Mouse (Mus musculus) T-helper 2 cell (primary cell): Measurements from ENCODE around the gene Epx.
"Not testable (repeated sequence)": the region's sequence is repeated elsewhere in the genome, so short reads cannot be mapped to it uniquely, and the experiment has no call there.

Experiments
- in situ Hi-C: fragments of 300-600 bp; cut with MboI, MseI; formaldehyde crosslinking; loops from one replicate; pipeline ENCODE4 v1.15.1; 2025; ENCODE audit warnings: high pct_unique_total_duplicates

The Epx gene

DNA sequence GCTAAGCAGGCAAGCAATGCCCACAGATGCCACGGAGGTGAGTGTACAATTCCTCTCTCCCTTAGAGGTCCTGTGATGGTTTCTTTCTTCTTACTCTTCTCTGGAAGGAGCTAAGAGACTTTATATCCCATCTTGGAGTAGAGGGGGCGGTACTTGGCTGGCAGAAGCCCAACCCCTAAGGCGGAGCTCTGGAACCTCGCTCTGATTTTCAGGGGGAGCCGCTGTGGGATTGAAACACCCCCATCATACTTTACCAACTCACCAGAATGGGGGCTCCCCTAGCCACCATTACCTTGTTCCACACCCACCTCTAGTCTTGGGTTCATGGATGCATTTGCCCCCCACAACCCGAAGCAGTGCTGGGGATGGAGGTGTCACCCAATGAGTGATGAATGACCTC is at the start of gene Epx:
TSS of gene Epx (minus strand) at position 101 of the 400 bp plus-strand sequence.
- in situ Hi-C loops: no loop called here

DNA sequence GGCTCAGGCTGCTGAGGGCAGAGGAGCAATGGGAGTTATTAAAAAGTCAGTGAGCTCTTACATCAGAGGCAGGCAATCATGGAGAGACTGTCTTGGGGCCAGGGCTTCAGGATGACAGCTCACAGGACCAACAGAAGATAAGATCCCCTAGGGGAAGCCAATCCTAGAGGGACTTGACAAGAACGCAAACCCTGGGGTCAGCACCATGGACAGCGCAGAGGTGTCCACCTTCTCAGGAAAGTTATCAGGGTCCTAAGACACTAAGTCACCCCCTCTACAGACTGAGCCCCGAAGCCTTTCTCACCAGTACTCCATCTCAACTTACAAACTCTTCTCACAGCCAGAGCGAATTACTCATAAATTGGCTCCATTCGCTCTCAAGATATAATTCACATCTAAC is 45.6 kb upstream of the Epx start, which contains the start of gene Olfr464:
TSS of gene Olfr464 (minus strand) at position 2 of the 400 bp plus-strand sequence.
- in situ Hi-C loops: no loop called here

DNA sequence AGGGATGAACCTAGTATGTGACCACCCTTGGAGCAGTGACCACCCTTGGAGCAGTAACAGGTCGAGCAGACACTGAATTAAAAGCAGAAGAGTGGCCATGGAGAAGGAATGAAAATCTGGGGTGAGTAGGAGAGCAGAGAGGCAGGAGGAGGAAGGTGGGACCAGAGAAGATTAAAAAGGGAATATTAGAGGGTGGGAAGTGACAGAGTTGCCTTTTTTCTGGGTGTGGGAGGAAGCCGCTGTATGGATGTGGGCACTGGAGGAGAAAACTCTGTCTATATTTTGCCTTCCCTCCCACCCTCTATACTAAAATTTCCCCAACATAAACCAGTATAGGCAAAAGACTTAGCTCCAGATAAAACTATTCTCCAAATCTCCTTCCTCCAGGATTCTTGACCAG is 45.0 kb upstream of the Epx start:
- in situ Hi-C loops: no loop called here

- in situ Hi-C loops: no loop called here
Measured at GRCm38 (mm10) chr11:87916005-87916404, 40.7 kb upstream of the Epx start.

- in situ Hi-C loops: no loop called here
Measured at GRCm38 (mm10) chr11:87904331-87904730, 29.0 kb upstream of the Epx start.

DNA sequence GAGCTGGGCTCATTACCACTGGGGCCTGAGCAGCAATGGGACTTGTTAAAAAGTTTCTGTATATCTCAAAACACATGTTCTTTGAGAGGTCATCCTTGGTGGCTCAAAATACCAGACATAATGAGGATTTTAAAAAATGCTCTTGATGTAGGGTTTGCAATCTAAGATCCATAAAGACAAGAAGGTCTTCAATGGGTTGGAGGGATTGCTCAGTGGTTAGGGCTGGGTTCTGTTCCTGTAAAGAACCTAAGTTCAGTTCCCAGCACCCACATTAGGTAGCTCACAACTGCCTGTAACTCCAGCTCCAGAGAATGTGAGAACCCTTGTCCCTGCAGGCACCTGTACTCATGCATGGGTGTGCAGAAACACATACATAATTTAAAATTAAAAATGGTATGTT is 22.0 kb upstream of the Epx start, which contains the start of gene Olfr463:
TSS of gene Olfr463 (minus strand) at position 101 of the 400 bp plus-strand sequence.
- in situ Hi-C loops: no loop called here

GRCm38 (mm10) chr11:87892168-87892567 is 16.8 kb upstream of the Epx start, which contains the start of gene Olfr462:
Gene Olfr462 (minus strand): TSS chr11:87892268.
- in situ Hi-C loops: loop anchor here (5.0 kb wide), 1 partner anchor 90 kb away; no protein-coding TSS in a partner anchor

- in situ Hi-C loops: loop anchor here (10.0 kb wide), 1 partner anchor 190 kb away; no protein-coding TSS in a partner anchor
Measured at GRCm38 (mm10) chr11:87884856-87885255, 9.5 kb upstream of the Epx start.

DNA sequence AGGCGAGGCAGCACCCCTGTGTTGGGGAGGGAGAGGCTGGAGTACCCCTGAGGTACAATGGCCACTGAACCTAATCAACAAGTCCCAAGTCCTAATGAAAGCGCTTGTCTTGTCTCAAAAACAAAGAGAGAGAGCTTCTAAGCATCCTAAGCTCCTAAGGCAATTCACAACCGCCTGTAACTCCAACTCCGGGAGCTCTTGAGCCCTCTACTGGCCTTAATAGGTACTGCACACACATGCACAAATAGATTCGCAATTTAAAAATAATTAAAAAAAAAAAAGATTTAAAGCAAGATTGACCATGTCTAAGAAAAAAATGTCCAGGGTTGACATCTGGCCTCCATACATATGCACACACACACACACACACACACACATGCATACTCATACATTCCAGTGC is 8.2 kb upstream of the Epx start:
- in situ Hi-C loops: loop anchor here (10.0 kb wide), 1 partner anchor 189 kb away; no protein-coding TSS in a partner anchor

DNA sequence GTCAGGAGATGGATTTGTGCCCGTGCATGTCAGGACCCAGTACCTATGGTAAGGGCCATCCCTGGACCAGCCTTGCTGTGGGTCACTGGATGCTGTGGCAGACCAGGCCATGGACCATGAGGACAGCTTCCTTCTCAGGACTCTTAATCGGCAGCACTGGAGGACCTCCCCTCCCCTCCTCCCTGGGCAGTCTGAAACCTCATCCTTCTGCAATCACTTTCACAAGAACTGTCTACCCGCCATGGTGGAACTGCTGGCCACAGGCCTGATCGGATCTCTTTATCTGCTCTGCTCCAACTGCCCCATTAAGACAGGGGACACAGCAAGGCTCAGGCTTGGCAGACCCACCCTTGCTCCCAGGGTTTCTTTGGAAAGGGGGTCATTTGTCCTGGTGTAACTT is 6.4 kb upstream of the Epx start:
- in situ Hi-C loops: loop anchor here (10.0 kb wide), 1 partner anchor 187 kb away; no protein-coding TSS in a partner anchor

- in situ Hi-C loops: loop anchor here (10.0 kb wide), 1 partner anchor 185 kb away; no protein-coding TSS in a partner anchor
Measured at GRCm38 (mm10) chr11:87879826-87880225, 4.5 kb upstream of the Epx start.

GRCm38 (mm10) chr11:87871766-87872165 is 3.6 kb downstream of the Epx start:
- in situ Hi-C loops: no loop called here

DNA sequence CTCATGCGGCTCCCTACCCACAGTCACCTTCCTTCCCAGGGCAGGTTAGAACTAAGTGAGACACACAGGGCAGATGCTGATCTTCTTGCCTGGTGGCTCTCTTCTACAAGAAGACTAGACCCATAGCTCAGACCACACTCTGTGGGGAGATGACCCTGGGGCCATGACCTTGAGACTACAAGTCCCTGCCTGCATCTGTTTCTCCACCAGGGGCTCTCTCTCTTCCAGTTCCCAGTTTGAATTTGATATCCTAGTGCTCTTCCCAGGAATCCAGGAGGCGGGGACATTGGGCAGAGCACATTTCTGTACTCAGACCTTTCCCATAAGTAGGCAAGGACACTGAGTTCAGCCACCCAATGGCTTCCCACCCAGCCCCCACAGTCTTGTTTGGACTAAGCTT is 5.2 kb downstream of the Epx start:
- in situ Hi-C loops: no loop called here

GRCm38 (mm10) chr11:87866891-87867290 is 8.4 kb downstream of the Epx start:
- in situ Hi-C loops: not testable (repeated sequence)

- in situ Hi-C loops: no loop called here
Measured at GRCm38 (mm10) chr11:87862805-87863204, 12.5 kb downstream of the Epx start.

- in situ Hi-C loops: no loop called here
Measured at GRCm38 (mm10) chr11:87860426-87860825, 14.9 kb downstream of the Epx start.

DNA sequence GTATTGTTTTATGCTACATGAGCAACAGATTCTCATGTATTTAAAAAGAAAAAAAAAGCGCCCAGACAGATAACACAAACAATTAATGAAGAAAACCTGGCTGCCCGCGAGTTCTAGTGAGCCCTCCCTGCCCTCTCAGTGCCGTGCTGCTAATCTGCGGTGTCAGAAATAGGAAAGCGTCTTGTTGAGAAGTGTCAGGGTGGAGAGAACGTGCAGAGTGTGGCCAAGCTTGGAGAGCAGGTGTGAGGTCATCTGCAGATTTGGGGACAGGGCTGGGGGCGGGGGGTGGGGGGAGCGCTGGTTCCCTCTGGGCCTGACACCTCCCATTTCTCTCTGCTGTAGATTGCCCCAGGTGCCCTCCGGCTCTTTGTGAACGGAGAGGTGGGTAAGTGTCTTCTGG is 16.1 kb downstream of the Epx start:
- in situ Hi-C loops: no loop called here

DNA sequence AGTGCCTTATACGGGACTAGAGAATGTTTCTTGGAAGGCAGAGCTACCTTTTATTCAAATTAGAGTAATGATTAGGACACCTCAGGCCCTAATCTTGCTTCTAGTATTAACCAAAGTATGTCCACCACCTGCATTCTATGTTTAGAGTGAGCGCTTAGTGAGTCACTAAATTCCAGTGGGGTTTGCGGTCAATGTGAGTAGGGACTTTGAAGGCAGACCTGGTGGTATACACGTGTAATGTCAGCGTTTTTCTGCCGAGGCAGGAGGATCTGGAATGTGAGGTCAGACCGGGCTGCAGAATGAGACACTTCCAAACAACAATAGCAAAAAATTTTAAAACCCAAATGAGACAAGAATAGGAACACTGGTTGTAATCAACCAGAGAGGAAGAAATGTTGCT is 20.8 kb downstream of the Epx start:
- in situ Hi-C loops: no loop called here

- in situ Hi-C loops: no loop called here
Measured at GRCm38 (mm10) chr11:87853597-87853954, 21.8 kb downstream of the Epx start.

- in situ Hi-C loops: no loop called here
Measured at GRCm38 (mm10) chr11:87852690-87853596, 22.4 kb downstream of the Epx start, which contains the start of gene Mks1. Gene Mks1 (plus strand): TSS chr11:87853215.

DNA sequence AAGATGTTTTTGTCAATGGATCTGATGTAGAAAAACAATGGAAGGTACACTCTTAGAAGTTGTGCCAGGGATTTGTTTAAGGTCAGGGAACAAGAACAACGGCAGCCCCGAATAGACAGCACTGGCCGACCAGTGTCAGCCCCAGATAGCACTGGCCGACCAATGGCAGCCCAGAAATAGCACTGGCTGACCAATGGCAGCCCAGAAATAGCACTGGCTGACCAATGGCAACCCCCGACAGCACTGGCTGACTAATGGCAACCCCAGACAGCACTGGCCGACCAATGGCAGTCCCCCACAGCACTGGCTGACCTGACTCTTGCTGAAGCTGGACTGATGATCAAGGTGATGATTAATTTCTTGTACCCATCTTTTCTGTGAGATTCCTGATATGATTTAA is 27.5 kb downstream of the Epx start:
- in situ Hi-C loops: no loop called here

GRCm38 (mm10) chr11:87846968-87847600 is 28.3 kb downstream of the Epx start:
- in situ Hi-C loops: no loop called here
